Mouse (Mus musculus) right cerebral cortex, postnatal 25 days (tissue): ENCODE measurements at regions not wholly inside any gene's neighbourhood (a gene's known extent, or its start where the extent isn't known, plus 50 kb on each side); places are given as distances from the start of the nearest gene placed in this dataset.

Experiments used
- DNase-seq: peaks from one replicate; pipeline ENCODE4 v3.0.0; 2022

DNA sequence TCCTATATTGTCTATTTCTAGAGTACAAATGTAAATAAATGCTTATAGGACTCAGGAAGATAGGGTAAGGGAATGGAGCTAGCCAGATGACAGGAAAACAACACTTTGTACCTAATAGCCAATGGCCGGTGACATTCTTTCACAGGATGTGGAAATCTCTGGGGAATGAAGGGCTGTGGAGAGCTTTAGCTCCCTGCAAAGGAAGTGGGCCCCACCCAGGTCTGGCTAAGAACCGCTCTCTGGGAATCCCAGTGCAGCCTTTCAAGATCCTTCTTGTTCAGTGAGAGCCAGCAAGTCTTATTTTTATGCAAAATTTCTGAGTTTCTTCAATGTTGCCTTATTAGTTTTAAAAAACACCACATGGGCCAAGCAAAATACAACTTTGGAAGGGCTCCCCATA lies 54.7 kb upstream of the Pappa2 start:
- no peak for DNase-seq

DNA sequence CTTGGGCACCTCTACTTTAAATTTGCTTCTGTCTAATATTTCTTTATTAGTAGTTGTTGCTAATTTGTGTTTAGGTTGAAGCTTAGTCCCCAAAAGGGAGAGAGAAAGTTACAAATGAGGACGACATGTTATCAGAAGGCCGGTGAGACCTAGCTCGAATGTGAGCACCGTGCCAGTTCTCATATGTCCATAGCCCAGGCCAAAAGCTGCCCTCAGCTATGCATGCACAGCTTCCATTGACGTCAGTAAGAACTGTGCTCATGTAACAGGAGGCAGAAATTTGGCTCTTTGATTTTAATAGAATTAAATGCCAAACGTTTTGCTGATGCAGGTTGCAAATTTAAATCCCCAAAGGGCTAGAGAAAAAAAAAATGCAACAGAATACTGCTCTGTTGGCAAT lies 56.1 kb upstream of the Pappa2 start:
- no peak for DNase-seq

DNA sequence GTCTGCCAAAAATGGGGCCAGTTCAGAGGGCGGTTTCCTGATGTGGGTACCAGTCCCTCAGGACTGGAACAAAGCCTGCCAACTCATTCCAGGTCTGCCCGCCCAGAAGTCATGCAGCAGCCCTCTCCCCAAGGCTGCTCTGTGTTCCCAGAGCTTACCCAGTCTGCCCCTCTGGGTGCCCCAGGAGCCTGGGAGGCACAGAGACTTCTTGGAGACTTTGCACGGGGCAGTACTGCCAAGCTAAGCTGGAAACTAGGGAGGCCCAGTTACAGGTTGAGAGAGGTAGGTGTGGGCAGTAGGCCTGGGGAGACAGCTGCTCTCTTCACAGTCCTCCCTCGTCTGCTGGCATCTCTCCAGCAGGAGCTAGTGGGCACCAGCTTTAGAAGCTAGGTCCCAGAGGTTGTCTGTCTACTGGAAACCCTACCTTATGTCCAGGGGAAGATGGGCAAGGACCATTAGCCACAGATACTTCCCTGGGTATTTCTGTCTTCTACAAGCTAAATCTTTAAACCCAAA lies 65.6 kb upstream of the Pappa2 start:
- DNase-seq = no peak

DNA sequence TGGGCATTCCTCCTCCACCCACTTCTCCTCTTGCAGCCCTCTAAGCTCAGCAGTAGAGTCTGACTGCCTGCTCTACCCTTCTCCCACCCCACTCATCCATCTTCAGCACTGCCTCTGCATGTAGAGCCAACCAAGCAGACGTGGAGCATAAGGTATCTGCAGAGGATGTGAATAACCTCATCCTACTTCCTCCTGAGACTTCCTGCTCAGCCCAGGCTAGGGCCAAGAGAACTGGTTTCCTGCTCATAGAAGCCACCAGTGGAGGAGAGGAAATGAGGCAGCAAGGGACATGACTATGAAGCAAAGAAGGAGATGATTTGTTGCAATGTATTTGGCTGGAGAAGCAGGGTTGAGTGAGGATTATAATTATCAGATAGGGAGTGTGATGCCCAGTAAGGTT lies 84.7 kb upstream of the Pappa2 start:
- DNase-seq = no peak

DNA sequence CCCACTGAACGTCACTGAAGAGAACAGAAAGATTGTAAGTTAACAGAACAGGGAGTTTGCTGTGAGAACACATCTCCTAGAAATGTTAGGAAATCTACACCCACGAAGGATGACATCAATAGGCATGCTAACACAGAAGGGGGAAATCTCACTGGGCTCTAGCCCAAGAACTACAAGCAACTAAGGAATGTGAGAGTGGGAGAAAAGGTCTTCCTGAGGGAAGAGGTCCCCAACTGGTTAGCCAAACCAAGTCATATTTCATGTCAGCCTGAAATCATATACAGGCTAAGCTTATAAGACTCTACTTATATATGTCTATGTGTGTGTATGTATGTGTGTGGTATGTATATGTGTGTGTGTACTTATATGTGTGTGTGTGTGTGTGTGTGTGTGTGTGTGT lies 118.9 kb upstream of the Pappa2 start:
- no peak for DNase-seq

DNA sequence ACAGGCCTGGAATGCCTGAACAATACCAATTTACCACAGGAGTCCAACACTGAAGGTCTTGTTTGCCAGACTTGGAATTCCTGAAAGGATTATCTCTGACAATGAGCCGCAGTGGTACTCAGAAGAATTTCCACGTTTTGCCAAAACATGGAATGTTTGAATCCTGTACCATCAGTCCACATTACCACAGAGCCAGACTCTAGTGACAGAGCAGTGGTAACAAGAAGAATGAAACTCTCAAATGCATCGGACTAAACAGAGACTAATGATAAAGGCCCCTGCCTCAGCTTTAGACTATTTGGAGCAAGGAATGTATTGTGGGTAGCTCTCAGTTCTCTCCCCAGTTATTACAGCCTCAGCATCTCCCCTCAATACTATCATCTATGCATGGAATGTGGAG lies 109.9 kb upstream of the Cop1 start:
- no peak for DNase-seq

DNA sequence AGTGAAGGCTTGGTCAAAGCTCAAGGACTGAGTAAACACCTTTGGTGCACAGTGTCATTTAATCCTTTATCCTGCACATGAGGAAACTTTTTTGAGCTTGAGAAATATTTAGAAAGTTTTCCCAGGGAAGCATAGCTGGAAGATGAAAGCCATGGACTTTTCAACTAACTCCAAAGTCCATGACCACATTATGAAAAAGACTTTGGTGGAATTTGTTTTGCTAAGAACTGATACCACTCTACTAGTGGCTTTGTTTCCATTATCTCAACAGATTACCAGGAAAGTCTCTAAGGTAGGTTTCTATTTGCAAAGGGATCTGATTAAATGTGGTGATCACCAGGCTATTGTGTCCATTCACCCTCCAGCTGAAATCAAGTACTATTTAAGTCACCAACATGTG lies 107.2 kb upstream of the Cop1 start:
- no peak for DNase-seq

DNA sequence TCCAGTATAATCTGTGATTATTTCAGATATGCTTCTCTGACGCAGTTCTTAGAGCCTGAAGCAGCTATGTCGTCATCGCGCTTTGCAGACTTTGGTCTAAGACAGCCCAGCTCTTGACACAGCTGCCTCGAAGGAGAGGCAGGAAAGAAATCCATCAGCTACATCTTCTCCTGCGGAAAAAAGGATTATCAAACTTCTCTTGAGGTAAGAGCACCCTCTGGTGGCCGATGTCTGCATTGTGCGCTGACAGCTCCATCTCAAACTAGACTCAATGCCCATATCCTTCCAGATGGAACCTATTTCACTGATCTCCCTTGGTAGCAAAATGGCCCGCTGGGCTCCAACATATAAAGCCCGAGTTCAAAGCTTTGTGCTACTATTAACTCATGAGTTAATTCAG lies 96.8 kb upstream of the Cop1 start:
- DNase-seq = peak; percentile 76

DNA sequence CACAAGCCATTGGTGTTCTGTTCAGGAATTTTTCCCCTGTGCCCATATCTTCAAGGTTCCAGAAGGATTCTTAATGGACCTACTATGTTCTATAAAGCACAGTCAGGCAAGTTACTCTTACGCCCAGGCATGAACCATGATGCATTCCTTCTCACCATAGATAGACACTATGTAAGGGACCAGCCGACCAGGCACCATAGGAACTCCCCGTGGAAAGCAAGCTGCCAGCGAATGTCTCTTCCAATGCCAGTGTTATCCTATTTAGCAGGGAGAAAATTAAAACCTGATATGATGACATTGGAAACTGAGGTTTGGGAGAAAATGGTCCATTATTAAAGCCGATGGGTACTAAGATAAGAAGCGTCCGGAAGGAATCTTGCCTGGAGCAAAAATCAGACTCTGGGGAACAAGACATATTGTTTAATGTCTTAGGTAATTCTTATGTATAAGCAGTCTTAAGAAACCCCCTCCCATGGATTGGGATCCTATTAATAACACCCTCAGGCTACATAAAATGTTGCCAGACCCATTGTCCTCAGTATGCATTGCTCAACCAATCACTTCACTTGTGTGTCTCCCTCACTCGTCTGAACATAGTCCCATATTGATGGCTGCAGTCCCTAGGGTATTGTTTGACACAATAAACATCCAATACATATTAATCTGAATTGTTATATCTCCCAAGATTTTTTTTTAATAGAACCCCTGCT lies 84.2 kb upstream of the Cop1 start:
- DNase-seq = no peak

DNA sequence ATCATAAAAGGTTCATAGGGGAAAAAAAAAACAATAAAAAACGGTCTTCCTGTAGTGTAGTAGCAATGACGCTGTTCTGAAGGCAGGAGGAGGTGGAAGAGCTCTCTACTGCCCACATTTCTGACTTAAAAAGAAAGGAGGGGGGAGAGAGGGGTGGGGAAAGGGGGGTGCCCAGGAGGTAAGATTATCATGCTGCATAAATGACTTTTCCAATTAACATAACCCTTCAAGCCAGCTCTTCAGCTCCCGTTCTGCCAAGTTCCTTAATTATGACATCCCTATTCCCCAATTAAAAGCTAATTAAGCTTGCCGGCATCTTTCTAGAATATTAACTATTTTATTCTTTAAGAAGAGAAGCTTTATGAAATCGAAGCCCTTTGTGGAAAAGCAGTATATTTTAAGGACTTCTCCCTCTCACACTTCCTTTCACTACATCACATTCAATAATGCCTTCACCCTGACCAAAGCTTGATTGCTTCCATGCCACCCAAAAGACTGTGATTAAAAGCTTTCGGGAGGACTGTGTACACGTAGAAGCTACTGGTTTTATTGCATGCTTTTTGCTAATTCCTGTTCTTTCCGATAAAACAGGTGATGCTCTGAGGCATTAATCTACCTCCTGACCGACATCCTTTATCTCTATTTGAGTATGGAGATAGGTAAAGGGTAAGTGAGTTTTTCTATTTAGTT lies 83.5 kb upstream of the Cop1 start:
- no peak for DNase-seq

DNA sequence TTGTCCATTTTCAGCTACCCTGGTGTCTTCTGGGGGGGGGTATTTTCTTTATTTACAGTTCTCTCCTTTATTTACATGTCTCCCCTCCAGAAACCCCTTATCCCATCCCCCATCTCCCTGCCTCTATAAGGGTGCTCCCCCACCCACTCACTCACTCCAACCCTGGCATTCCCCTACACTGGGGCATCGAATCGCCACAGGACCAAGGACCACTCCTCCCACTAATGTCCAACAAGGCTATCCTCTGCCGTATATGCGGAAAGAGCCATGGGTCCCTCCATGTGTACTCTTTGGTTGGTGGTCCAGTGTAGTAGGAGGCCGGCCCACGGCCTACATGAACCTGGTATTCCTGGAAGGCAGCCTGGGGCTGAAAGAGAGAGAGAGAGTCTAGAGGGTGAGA lies 82.9 kb upstream of the Cop1 start:
- DNase-seq = no peak

DNA sequence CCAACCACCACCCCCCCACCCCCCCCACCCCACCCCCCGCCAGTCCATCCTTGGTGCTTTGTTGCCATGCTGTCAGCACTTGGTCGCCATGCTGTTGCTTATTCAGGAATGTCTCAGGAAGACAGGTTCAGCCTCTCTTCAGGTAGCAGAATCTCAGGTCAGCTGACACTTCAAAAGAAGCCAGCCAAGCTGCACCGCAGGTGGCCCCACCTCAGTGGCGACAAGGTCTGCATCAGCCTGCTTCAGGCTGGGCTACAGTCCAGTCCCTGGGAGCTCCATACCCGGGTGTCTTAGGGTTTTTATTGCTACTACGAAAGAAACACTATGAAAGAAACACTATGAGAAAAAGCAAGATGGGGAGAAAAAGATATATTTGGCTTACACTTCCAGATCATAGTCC lies 82.4 kb upstream of the Cop1 start:
- no peak for DNase-seq

DNA sequence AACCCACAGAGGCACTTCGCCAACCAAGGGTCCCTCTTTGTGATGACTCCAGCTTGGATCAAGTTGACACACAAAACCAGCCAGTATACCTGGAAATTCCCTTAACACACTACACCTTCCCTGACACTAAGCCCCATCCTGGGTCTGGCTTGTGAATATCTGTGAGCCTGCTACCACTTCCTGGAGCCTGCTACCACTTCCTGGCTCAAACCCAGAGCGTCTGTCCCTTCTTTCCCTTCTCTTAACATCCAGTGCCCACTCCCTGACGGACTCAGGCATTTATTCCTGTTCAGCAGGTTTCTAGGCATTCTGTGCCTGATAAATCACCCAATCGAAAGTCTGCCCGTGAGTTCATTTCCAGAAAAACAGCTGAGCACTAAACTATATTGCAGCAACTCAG lies 81.8 kb upstream of the Cop1 start:
- DNase-seq = no peak

DNA sequence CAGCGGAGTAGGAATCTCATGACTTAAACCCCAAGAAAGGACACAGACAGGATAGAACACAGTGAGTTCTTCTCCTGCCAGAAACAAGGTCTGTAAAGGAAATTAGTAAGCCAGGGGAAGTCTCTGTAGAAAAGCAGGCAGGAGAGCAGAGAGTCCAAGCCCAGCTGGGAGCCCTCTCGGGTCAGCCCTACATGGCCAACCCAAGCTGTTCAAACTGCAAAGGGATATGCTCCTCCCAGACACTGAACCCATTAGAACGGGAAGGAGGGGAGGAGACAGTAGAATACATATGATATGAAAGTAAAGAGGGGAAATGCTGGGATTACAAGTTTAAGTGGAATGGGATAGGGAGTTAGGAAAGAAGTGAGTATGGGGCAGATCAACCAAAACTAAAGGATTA lies 75.7 kb upstream of the Cop1 start:
- no peak for DNase-seq

DNA sequence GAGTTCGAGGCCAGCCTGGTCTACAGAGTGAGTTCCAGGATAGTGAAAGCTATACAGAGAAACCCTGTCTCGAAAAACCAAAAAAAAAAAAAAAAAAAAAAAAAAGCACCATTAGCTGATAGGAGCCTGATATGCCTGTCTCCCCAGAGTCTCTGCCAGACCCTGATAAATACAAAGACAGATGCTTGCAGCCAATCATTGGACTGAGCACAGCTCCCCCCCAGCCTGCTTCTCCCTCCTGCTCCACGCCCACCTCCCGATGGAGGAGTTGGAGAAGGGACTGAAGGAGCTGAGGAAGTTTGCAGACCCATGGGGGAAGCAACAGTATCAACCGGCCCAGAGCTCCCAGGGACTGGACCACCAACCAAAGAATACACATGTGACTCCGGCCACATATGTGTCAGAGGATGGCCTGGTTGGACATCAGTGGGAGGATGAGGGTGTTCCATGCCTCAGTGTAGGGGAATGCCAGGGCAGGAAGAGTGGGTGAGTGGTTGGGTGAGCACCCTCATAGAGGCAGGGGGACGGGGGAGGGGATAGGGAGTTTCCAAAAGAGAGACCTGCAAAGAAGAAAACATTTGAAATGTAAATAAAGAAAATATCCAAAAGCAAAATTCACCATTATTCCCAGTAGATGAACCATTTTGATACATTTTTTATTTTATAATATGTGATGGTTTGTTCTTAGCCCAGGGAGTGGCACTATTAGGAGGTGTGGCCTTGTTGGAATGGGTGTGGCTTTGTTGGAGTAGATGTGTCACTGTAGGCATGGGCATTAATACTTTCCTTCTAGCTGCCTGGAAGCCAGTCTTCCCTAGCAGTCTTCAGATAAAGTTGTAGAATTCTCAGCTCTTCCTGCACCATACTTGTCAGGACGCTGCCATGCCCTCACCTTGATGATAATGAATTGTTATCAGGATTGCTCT lies 71.8 kb upstream of the Cop1 start:
- no peak for DNase-seq

DNA sequence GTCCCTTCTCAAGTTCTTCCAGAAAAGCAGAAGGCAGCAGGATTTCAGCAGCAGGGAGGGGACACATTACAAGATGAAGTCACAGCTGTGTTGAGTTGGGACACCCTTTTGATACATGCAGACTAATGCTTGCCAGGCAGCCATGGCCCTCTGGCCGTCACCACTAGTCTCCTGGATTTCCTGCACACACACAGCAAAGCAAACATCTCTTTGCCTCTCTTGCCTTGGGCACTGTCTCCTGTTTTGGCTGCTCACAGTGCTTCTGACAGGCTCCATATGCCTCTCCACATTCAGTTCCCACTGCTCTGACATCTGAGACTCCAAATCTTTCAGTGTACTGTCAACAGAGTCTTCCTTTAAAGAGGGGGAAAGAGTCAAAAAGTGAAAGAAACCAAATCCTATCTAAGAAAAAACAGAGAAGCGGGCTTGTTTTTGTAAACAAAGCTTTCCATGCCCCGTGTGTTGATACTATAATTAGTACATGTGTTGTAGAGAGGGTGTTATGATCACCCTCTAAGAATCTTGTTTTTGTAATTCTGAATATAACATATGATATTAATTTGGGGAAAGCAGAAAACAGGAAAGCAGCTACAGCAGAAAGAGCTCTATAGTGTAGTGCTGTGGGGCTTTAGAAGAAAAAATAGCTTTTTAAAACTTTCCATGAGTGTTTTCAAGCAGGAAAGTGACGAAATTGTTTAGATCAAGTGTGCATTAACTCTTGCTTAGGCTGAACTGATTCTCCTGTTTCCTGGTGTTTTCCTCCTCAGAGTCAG lies 68.8 kb upstream of the Cop1 start:
- DNase-seq = no peak

DNA sequence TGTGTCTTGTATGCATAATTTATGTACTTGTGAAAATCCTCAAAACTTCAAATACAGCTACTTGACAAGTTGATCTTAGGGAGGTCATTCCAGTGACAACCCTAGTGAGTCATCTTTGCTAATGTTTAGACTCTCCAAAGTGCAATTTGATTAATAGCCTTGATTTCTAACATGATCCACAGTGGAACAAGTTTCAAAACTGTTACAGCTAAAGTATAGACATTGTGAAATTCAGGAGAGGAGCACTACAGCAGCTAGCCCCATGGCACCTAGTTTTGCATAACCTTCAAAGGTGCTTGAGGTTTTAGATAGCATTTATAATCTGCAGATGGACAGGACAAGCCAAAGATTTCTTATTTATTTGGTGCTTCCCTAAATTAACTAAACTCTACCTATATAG lies 50.1 kb upstream of the Cop1 start:
- no peak for DNase-seq
